Mouse (Mus musculus): ENCODE measurements around the gene B3gnt2.

DNA sequence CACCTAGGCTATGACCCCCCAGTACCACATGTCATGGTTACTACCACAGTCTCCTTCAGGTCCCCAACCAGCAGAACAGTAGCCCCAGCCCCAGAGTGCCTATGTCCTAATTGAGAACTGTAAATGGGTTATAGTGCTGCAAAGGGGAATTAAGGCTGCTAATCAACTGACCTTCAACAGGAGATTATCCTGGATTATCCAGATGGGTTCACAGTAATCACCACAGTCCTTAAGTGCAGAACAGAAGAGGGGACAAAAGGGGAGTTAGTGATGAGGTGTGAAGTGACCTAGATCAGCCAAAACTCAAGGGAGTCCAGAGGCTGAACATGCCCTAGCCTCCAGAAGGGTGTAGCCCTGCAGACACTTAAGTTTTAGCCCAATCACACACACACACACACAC lies 115.4 kb downstream of the B3gnt2 start:
- TF ChIP-seq CTCF (IDR thresholded peaks at IDR 0.05; ENCODE audit: borderline replicate concordance, insufficient read depth, low read depth, low read length) (no peak), POLR2A (IDR thresholded peaks at IDR 0.05; ENCODE audit: borderline replicate concordance, insufficient read depth, low read length) (no peak)
